7 mouse cellular contexts compared by ENCODE assay signal in the genomic region with DNA sequence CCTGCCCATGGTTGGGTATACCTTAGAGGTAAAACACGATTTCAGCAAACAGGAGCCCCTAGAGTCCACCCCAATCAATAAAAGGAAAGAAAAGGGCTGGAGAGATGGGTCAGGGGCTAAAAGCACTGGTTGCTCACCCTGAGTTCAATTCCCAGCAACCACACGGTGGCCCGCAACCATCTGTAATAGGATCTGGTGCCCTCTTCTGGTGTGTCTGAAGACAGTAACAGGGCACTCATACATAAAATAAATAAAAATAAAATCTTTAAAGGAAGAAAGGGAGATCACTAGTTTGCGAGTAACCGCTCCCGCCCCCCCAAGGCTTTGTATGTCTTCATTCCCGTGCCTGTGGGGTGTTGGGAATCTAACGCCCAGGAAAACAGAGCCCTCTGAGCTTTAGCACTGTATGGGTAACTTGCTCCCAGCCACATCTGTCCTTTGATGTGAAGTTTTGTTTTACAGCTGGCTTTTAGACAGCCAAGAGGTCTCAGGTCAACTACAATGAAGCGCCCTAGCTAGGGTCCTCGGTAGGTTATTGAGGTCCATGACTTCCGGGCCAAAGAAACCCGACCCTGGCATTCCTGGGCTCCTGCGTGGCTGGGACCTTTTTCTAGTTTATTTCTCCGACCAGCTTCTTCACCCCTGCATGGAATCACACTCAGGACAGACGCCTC.
DNase-seq lines count a peak whose midpoint lies in the region; ATAC-seq and TF ChIP-seq lines count a peak whose summit lies in the region.

No protein-coding gene starts in this region.

- DNase-seq in lung, postnatal 14 days, result no peak
- DNase-seq in limb, embryonic 14.5 days (ENCODE audit: low spot score), result no peak
- DNase-seq in thymus, adult 18-20 months, result no peak
- no peak for DNase-seq in frontal cortex, adult 2 months (ENCODE audit: extremely low spot score in 1 of 2, low spot score in 1 of 2)

- 48% methylated on average over 15 of the region's 15 CpGs for WGBS in lung, embryonic 16.5 days
- 49% methylated on average over 15 of the region's 15 CpGs for WGBS in forebrain, embryonic 15.5 days
- 40% methylated on average over 15 of the region's 15 CpGs for WGBS in limb, embryonic 14.5 days
- WGBS in stomach, embryonic 15.5 days, result 48% methylated on average over 15 of the region's 15 CpGs

- peak overlapping the region; percentile 40 for H3K4me3 ChIP-seq in lung, embryonic 16.5 days (ENCODE audit: low read length)
- H3K4me3 ChIP-seq in forebrain, embryonic 15.5 days, result peak overlapping the region; percentile 38
- H3K4me3 ChIP-seq in limb, embryonic 14.5 days (replicated peaks; ENCODE audit: low read length), result peak overlapping the region; percentile 34
- peak overlapping the region; percentile 22 for H3K4me3 ChIP-seq in stomach, embryonic 15.5 days (replicated peaks)

- H3K27ac ChIP-seq in lung, embryonic 16.5 days (ENCODE audit: low read length), result peak overlapping the region; percentile 75
- peak overlapping the region; percentile 95 for H3K27ac ChIP-seq in forebrain, embryonic 15.5 days (replicated peaks)
- H3K27ac ChIP-seq in limb, embryonic 14.5 days (replicated peaks; ENCODE audit: low read depth, low read length), result peak overlapping the region; percentile 93
- peak overlapping the region; percentile 73 for H3K27ac ChIP-seq in stomach, embryonic 15.5 days

- ATAC-seq in lung, embryonic 16.5 days (ENCODE audit: low read depth), result peak; percentile 72
- ATAC-seq in forebrain, embryonic 15.5 days (replicated peaks), result peak; percentile 47
- peak; percentile 58; the same call in 1 of the 2 replicates for ATAC-seq in limb, embryonic 14.5 days (ENCODE audit: low FRiP score, low read depth)
- peak; percentile 36; the same call in 1 of the 2 replicates for ATAC-seq in stomach, embryonic 15.5 days (ENCODE audit: insufficient read depth, low FRiP score, low read depth)

- peaks cover 10% of the 10 kb centered on the region; the same call in 1 of the 2 replicates for H3K4me1 ChIP-seq in lung, embryonic 16.5 days (replicated peaks; ENCODE audit: control insufficient read depth, insufficient read depth, low read length)
- peaks cover 16% of the 10 kb centered on the region for H3K4me1 ChIP-seq in forebrain, embryonic 15.5 days
- H3K4me1 ChIP-seq in limb, embryonic 14.5 days (ENCODE audit: control insufficient read depth, insufficient read depth, low read length), result peaks cover 15% of the 10 kb centered on the region
- 0 out of 2 replicates have a peak, but pooled peaks cover 7% of the 10 kb centered on the region for H3K4me1 ChIP-seq in stomach, embryonic 15.5 days

- H3K27me3 ChIP-seq in lung, embryonic 16.5 days (ENCODE audit: control insufficient read depth, insufficient read depth, low read depth, low read length), result no peaks in the 10 kb centered on the region
- no peaks in the 10 kb centered on the region for H3K27me3 ChIP-seq in forebrain, embryonic 15.5 days
- H3K27me3 ChIP-seq in limb, embryonic 14.5 days (ENCODE audit: control insufficient read depth, insufficient read depth, low read length), result no peaks in the 10 kb centered on the region
- no peaks in the 10 kb centered on the region for H3K27me3 ChIP-seq in stomach, embryonic 15.5 days (replicated peaks)

- H3K9ac ChIP-seq in lung, embryonic 16.5 days (ENCODE audit: low read length), result peak overlapping the region; percentile 62
- H3K9ac ChIP-seq in forebrain, embryonic 15.5 days (replicated peaks), result peak overlapping the region; percentile 58
- peak overlapping the region; percentile 72 for H3K9ac ChIP-seq in limb, embryonic 14.5 days (ENCODE audit: low read depth, low read length, severe bottlenecking)
- H3K9ac ChIP-seq in stomach, embryonic 15.5 days, result no peak overlapping the region

- H3K36me3 ChIP-seq in lung, embryonic 16.5 days (ENCODE audit: control insufficient read depth, insufficient read depth, low read length), result no peaks in the 10 kb centered on the region
- H3K36me3 ChIP-seq in forebrain, embryonic 15.5 days, result no peaks in the 10 kb centered on the region
- H3K36me3 ChIP-seq in limb, embryonic 14.5 days (ENCODE audit: control insufficient read depth, insufficient read depth, low read length), result no peaks in the 10 kb centered on the region
- H3K36me3 ChIP-seq in stomach, embryonic 15.5 days, result no peaks in the 10 kb centered on the region

- peak overlapping the region; percentile 65 for H3K4me2 ChIP-seq in lung, embryonic 16.5 days (ENCODE audit: low read depth, low read length)
- H3K4me2 ChIP-seq in forebrain, embryonic 15.5 days (replicated peaks), result peak overlapping the region; percentile 53
- H3K4me2 ChIP-seq in limb, embryonic 14.5 days (replicated peaks; ENCODE audit: low read depth, low read length, severe bottlenecking), result peak overlapping the region; percentile 59
- H3K4me2 ChIP-seq in stomach, embryonic 15.5 days, result peak overlapping the region; percentile 50

- TF ChIP-seq POLR2A in limb, embryonic 14.5 days (IDR thresholded peaks at IDR 0.05; ENCODE audit: borderline replicate concordance, extremely low read depth, insufficient read depth, insufficient read length), result no peak

- no peaks in the 10 kb centered on the region for H3K9me3 ChIP-seq in lung, embryonic 16.5 days (ENCODE audit: control insufficient read depth, low read length)
- no peaks in the 10 kb centered on the region for H3K9me3 ChIP-seq in forebrain, embryonic 15.5 days
- H3K9me3 ChIP-seq in limb, embryonic 14.5 days (ENCODE audit: control insufficient read depth, low read length), result no peaks in the 10 kb centered on the region
- H3K9me3 ChIP-seq in stomach, embryonic 15.5 days, result no peaks in the 10 kb centered on the region
